Mouse (Mus musculus): ENCODE data around the gene Nhsl1.

GRCm38 (mm10) chr10:18445603-18446358 lies 127.0 kb downstream of the Nhsl1 start:
- TF ChIP-seq CTCF (IDR thresholded peaks at IDR 0.05; ENCODE audit: extremely low read depth, insufficient read depth, low read length) (no peak), POLR2A (IDR thresholded peaks at IDR 0.05; ENCODE audit: extremely low read depth, insufficient read depth, low read length) (no peak)

All from cortical plate, adult 2 months (tissue).